Mouse (Mus musculus): ENCODE measurements around the gene Etv3. TPM values are rescaled to one million over a fixed set of nuclear protein-coding genes. Genes with fewer than 3 reads are reported as not detected.

Etv3 gene
- total and polyA plus RNA-seq, 3 experiments = 7.4 to 10.4 TPM; not detected in 1

GRCm38 (mm10) chr3:87529568-87529967 lies 4.4 kb downstream of the Etv3 start:
- DNase-seq (ENCODE audit: low read depth, low spot score) = peak; percentile 89
- TF ChIP-seq SIN3A (IDR thresholded peaks at IDR 0.05; ENCODE audit: low read length) (peak; percentile 54), GATA1 (IDR thresholded peaks at IDR 0.05; ENCODE audit: low read depth, low read length) (peak; percentile 76), MAX (IDR thresholded peaks at IDR 0.05; ENCODE audit: low read length) (peak; percentile 42; the same call in 1 of the 2 replicates), RCOR1 (IDR thresholded peaks at IDR 0.05; ENCODE audit: low read depth, low read length) (peak; percentile 79), MAZ (IDR thresholded peaks at IDR 0.05; ENCODE audit: low read depth, low read length) (no peak), USF2 (IDR thresholded peaks at IDR 0.05; ENCODE audit: borderline replicate concordance in 1 of 2, insufficient read depth in 1 of 2, low read depth in 1 of 2, low read length in 2 of 2) (no peak), NRF1 (IDR thresholded peaks at IDR 0.05; ENCODE audit: insufficient read depth, low read depth, low read length, poor library complexity, severe bottlenecking) (no peak), EP300 (IDR thresholded peaks at IDR 0.05; ENCODE audit: low read depth in 1 of 2, low read length in 2 of 2) (peak; percentile 48 to 69; a peak in 3 of 4 replicates), TCF12 (IDR thresholded peaks at IDR 0.05; ENCODE audit: low read depth, low read length) (0 out of 2 replicates have a peak, but pooled peaks have one; percentile 7), MYC (IDR thresholded peaks at IDR 0.05; ENCODE audit: low read depth, low read length) (0 out of 2 replicates have a peak, but pooled peaks have one; percentile 57), BHLHE40 (IDR thresholded peaks at IDR 0.05; ENCODE audit: borderline replicate concordance, low read depth, low read length) (peak; percentile 85; the same call in 1 of the 2 replicates), ETS1 (IDR thresholded peaks at IDR 0.05; ENCODE audit: low read depth, low read length) (peak; percentile 62; the same call in 1 of the 2 replicates), USF1 (IDR thresholded peaks at IDR 0.05; ENCODE audit: low read depth, low read length) (peak; percentile 45; the same call in 1 of the 2 replicates), TAL1 (IDR thresholded peaks at IDR 0.05; ENCODE audit: low read length) (peak; percentile 30; the same call in 1 of the 2 replicates)
- no peak overlapping the region for H3K4me3 ChIP-seq (ENCODE audit: control insufficient read depth in 1 of 2, insufficient read depth in 1 of 2, low read depth in 2 of 2, low read length in 2 of 2)
- no peak overlapping the region for H3K27ac ChIP-seq (ENCODE audit: control insufficient read depth, low read depth, low read length)
- H3K4me1 ChIP-seq (ENCODE audit: control insufficient read depth in 1 of 2, insufficient read depth in 2 of 2, low read length in 2 of 2) = peaks cover 2 to 10% of the 10 kb centered on the region in 2 experiments; a peak in 3 of 4 replicates
- H3K27me3 ChIP-seq (ENCODE audit: control insufficient read depth in 1 of 2, insufficient read depth in 2 of 2, low read length in 2 of 2) = no peaks in the 10 kb centered on the region
- H3K79me2 ChIP-seq (ENCODE audit: control insufficient read depth, insufficient read depth, low read length, poor library complexity) = peaks cover 11% of the 10 kb centered on the region
- no peaks in the 10 kb centered on the region for H3K9me3 ChIP-seq (replicated peaks; ENCODE audit: insufficient read depth, low read length)
- peaks cover 8 to 9% of the 10 kb centered on the region in 2 experiments for H3K36me3 ChIP-seq (ENCODE audit: control insufficient read depth in 1 of 2, insufficient read depth in 2 of 2, low read length in 2 of 2)
- H3K9ac ChIP-seq (ENCODE audit: control insufficient read depth, low read depth, low read length, poor library complexity, severe bottlenecking) = no peak overlapping the region

- H3K36me3 ChIP-seq (ENCODE audit: control insufficient read depth in 1 of 2, insufficient read depth in 2 of 2, low read length in 2 of 2) = peaks cover 8 to 9% of the 10 kb centered on the region in 2 experiments
- DNase-seq (ENCODE audit: low read depth, low spot score) = no peak
- TF ChIP-seq USF1 (IDR thresholded peaks at IDR 0.05; ENCODE audit: low read depth, low read length) (no peak), KAT2A (conservative IDR thresholded peaks at IDR 0.05; ENCODE audit: low read depth, low read length) (no peak), NRF1 (IDR thresholded peaks at IDR 0.05; ENCODE audit: insufficient read depth, low read depth, low read length, poor library complexity, severe bottlenecking) (no peak), GABPA (IDR thresholded peaks at IDR 0.05; ENCODE audit: low read depth, low read length) (no peak), NELFE (IDR thresholded peaks at IDR 0.05; ENCODE audit: low read depth, low read length) (no peak), EP300 (IDR thresholded peaks at IDR 0.05; ENCODE audit: low read depth in 1 of 2, low read length in 2 of 2) (no peak), POLR2A (IDR thresholded peaks at IDR 0.05; ENCODE audit: control insufficient read depth in 1 of 2, insufficient read depth in 1 of 2, low read depth in 1 of 2, low read length in 2 of 2, poor library complexity in 1 of 2) (no peak), MAZ (IDR thresholded peaks at IDR 0.05; ENCODE audit: low read depth, low read length) (no peak)
- no peak overlapping the region for H3K9ac ChIP-seq (ENCODE audit: control insufficient read depth, low read depth, low read length, poor library complexity, severe bottlenecking)
- peaks cover 11% of the 10 kb centered on the region for H3K79me2 ChIP-seq (ENCODE audit: control insufficient read depth, insufficient read depth, low read length, poor library complexity)
- H3K27me3 ChIP-seq (ENCODE audit: control insufficient read depth in 1 of 2, insufficient read depth in 2 of 2, low read length in 2 of 2) = no peaks in the 10 kb centered on the region
- H3K27ac ChIP-seq (ENCODE audit: control insufficient read depth, low read depth, low read length) = no peak overlapping the region
- H3K4me1 ChIP-seq (ENCODE audit: control insufficient read depth in 1 of 2, insufficient read depth in 2 of 2, low read length in 2 of 2) = 0 out of 4 replicates have a peak, but pooled peaks cover 0 to 7% of the 10 kb centered on the region in 2 experiments
- no peaks in the 10 kb centered on the region for H3K9me3 ChIP-seq (replicated peaks; ENCODE audit: insufficient read depth, low read length)
- no peak overlapping the region for H3K4me3 ChIP-seq (ENCODE audit: control insufficient read depth in 1 of 2, insufficient read depth in 1 of 2, low read depth in 2 of 2, low read length in 2 of 2)
These were observed 5.0 kb downstream of the Etv3 start for GRCm38 (mm10) chr3:87530234-87530633.
